Mouse (Mus musculus) spleen, postnatal 36 days (tissue): ENCODE measurements at regions not wholly inside any gene's neighbourhood (a gene's known extent, or its start where the extent isn't known, plus 50 kb on each side); places are given as distances from the start of the nearest gene placed in this dataset.

Experiments
- DNase-seq, 2 experiments: peaks; one replicate each; pipeline ENCODE4 v3.0.0; 2022; ENCODE audit warnings: low spot score in 2 of 2, mixed read lengths in 1 of 2

- no peak for DNase-seq
Observed at GRCm38 (mm10) chr3:130940302-130940867, 169.9 kb upstream of the Lef1 start.

GRCm38 (mm10) chr3:130936980-130937379 is 173.3 kb upstream of the Lef1 start:
- peak; percentile 6 to 12 for DNase-seq

DNA sequence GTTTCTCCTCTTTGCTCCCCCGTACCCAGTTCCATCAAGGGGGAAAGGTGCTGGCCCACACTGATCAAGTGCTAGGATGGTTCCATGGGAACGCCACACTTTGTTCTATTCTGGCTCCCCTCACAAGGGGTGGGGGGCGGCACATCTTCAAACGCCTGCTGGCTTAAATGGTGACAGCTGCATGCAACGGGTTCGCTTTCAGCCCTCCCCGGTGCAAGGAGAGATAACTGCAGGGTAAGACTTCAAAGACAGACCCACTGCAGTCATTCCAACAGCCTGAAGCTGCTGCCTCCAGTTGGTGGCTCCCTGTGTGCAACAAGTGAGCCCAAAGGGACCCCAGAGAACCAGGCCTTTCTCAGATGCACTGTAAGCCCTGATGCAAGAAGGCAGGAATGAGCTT is 173.9 kb upstream of the Lef1 start:
- no peak for DNase-seq

GRCm38 (mm10) chr3:130935926-130936315 is 174.3 kb upstream of the Lef1 start:
- no peak for DNase-seq

DNA sequence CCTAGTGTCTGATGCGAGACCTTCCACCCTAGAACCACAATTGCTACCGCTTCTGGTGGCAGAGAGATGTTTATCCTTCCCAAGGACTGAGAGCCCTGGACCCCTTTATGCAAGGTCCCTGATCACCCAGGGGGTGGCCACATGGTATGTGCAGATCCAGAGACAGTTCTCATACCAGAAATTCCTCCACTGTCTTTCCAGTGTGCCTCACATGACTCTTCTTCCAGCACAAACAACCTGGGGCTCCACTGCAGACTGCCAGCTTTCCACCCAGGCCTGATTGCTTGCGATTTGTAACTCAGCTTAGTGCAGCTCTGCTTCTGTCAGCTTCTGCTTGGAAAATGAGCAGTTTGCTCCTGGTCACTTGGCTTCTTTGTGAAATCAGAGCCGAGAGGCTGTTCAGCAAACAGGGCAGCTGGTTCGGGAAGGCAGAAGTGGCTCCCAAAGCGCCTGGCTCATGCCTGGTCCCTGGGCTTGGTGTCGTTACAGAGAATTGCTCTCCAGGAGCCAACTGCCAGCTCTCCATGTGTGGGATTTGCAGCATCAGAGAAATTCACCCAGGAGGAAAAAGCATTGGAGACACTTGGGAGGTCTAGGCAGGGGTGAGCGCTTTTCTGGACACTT is 174.9 kb upstream of the Lef1 start:
- DNase-seq = no peak

GRCm38 (mm10) chr3:130932723-130933122 is 177.5 kb upstream of the Lef1 start:
- no peak for DNase-seq

- no peak for DNase-seq
Observed at GRCm38 (mm10) chr3:130932226-130932625, 178.0 kb upstream of the Lef1 start.

- no peak for DNase-seq
Observed at GRCm38 (mm10) chr3:130925000-130925399, 185.3 kb upstream of the Lef1 start.

DNA sequence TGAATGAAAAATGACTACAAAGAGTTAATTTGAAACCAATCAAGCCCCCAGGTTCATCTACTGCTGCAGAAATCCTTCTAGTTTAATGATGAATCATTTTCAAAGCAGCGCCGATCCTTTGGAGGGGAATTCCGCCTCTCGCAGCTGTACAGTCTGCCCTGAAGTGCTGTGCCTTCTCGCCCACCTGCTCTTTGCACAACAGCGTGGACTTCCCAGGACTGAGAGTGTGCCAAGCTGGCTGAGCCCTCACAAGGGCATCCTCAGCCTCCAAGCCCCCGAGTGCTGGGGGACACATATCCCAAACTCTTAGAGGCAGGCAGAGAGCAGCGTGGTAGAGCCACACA is 186.7 kb upstream of the Lef1 start:
- no peak for DNase-seq

GRCm38 (mm10) chr3:130922812-130923614 is 187.3 kb upstream of the Lef1 start:
- DNase-seq = no peak

GRCm38 (mm10) chr3:130921621-130922245 is 188.5 kb upstream of the Lef1 start:
- DNase-seq = no peak

GRCm38 (mm10) chr3:130913812-130914211 is 183.6 kb upstream of the Rpl34 start:
- no peak for DNase-seq

DNA sequence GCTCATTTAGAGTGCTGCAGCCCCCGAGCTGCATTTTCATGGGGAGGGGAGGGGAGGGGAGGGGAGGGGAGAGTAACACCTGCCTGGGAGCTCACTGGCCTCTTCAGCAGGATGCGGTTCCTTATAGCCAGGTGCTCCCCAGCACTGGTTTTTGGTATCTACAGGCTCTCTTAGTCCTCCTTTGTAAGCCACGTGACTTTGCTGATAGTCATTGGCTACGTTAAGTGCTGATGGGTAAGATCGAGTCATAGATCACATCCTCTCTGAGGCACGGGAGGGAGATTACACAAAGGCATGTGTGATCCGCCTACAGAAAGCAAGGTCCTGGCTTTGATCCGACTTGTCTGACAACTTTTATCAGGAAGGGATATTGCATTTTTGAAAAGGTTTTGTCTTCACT is 174.9 kb upstream of the Rpl34 start:
- DNase-seq = no peak

DNA sequence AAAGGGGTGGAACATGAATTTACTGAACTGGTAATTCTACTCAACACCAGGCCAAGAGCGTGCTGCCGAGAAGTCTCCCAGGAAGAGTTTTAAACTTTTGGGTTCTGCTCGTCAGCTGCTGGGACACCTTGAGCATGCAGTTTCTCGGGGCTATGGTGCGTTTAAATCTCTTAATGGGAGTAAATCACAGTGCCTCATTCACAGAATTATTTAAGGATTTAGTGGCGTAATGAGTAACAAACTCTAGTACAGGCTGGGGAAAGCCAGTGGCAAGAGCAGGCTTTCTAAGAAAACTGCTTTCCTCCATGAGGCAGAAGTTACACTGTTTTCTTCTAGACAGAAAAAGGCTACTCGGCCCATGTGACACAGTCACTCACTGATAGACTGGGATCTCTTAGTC is 173.1 kb upstream of the Rpl34 start:
- DNase-seq = no peak

DNA sequence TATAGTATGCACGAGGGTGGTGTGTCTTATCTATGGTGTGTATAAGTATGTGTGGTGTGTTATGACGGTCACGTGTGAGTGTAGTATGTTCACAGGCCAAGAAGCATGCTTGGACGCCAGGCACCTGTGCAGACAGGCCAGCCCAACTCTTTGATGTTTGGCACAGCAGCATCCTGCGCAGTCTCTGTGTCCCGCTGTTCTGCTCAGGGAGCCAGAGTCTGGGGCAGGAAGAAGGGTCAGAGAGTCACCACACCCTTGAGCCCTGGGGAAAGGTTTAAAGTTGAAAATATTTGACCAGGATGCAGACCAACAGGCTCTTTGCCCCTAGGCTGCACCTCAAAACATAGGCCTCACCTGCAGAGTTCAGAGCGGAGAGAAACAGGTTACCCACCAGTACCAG is 172.2 kb upstream of the Rpl34 start:
- DNase-seq = no peak

DNA sequence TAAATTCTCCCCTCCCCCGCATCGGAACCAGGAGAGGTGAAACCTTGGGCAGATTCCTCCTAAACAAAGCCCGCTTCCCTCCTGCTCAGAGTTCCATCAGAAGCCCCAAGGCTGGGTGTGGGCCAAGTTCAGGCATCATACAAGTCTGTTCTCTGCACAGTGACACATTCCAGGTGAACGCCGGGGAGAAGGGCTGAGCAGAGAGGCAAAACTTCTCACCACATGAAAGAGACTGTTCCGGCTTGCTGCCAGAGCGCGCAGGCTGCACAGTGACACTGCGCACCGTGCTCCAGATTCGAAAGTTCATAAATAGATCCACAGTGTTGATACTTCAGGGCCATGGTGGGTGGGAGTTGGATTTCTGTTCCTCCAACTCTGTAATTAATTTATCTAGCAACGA is 171.1 kb upstream of the Rpl34 start:
- DNase-seq = no peak

DNA sequence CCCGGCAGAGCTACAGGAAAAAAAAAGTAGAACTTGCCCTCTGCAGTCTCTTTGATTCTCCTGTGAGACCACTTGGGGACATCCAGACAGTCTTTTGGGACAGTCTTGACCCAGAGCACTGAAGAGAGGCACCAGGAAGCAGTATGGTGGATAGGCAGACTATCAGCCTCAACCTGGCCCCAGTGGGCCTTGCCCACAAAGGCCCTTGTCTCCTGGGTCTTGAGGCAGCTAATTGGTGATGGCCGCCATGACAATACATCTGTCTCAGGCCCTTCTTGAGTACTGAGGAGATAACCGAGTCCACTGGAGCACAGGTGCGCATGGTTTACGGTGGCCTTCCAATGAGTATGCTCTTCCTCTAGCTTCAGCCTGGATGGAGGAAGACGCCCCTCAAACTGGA is 170.6 kb upstream of the Rpl34 start:
- no peak for DNase-seq

DNA sequence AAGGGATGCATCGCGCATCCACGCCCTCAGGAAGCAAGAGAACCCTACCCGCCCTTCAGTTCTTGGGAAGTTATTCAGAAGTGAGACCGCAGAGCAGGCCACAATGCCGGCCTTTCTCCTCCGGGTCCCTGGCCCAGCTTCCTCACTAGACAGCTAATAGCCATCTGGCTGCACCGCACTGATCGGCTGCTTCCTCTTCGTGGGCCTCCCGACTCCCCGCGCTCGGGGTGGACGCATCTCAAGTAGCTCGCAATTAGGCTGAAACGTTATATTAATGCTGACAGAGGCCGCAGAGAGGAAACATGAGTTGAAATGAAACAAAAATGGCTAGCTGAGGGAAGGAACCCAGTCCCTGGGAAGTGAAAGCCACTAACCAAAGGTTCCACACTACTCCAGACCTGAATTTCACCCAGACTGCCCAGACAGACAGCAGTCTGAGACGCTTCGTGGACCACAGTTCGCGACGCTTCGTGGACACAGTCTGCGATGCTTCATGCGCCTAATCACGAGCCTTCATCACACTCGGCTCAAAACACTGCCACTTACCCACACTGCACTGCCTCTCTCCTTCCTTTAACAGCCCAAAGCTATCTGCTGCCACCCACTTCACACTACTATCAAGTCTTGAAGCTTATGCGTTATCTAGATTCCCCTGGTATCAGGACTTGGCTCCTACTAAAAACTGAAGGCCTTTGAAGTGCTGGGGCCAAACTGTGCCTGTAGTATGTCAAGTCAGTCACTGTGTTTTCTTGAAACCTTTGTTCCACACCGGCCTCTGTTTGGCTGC is 170.0 kb upstream of the Rpl34 start:
- DNase-seq = peak; percentile 38 to 51

- DNase-seq = no peak
Observed at GRCm38 (mm10) chr3:130894168-130894814, 164.1 kb upstream of the Rpl34 start.

- DNase-seq = no peak
Observed at GRCm38 (mm10) chr3:130891310-130891709, 161.1 kb upstream of the Rpl34 start.

DNA sequence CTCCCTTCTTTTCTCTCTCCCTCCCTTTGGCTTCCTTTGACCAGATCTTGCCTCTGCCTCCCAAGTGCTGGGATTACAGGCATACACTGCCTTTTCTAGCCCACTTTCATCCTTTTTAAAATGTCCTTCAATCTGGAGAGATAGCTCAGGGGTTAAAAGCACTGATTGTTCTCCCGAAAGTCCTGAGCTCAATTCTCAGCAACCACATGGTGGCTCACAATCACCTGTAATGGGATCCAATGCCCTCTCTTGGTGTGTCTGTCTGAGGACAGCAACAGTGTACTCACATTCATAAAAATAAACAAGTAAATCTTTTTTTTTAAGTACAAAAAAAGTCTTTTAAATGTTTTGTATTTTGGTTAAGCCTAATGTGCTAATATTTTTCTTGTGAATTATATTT is 158.4 kb upstream of the Rpl34 start:
- DNase-seq = no peak
